Mouse (Mus musculus) lung, postnatal 10 days (tissue): Measurements from ENCODE around the gene Trmt44.

Experiments
- DNase-seq: peaks from one replicate; pipeline ENCODE4 v3.0.0; 2021

The Trmt44 gene

DNA sequence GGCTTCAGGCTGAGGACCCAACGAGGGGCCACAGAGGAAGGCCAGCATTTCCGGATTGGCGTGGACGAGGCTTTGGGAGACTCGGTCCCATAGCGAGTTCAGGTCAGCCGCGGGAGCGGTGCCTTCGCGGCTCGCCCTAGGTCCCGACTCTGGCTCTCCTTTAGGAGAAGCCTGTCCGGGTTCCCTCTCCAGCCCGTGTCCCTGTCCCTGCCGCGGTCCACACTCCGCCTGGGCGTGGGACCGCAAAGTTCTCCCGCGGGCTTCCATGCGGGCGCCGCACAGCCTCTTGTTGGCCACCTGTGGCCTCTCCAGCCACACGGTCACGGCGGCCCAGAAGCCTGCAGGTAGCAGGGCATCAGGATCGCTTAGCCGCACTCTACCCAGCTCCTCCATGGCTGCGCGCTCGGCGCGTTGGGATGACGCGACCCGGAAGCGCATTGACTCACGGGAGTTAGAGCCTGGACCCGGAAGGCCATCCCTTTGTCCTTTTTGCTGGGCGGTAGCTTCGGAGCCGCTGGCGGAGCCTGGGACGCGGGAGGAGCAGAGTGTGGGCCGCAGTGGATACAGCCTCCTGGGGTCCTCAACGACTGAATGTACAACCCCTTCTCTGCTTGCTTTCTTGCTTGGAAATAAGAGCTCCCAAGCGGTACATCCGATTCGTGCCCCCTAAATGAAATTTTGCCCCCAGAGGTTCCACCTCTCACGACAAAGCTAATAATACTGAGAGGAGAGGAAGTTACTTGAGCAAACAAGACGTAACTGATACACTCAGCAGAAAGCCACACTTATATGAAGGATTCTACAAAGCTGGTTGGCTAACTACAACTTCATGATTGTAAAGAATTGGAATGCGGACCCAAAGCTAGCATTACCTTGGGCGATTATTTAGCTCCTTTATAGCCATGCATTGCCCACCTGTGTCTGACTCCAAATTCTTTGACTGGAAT lies at the start of gene Trmt44:
Gene Trmt44, minus strand, starts transcription at position 418 of the 947 bp plus-strand sequence.
- DNase-seq: peak; percentile 95

DNA sequence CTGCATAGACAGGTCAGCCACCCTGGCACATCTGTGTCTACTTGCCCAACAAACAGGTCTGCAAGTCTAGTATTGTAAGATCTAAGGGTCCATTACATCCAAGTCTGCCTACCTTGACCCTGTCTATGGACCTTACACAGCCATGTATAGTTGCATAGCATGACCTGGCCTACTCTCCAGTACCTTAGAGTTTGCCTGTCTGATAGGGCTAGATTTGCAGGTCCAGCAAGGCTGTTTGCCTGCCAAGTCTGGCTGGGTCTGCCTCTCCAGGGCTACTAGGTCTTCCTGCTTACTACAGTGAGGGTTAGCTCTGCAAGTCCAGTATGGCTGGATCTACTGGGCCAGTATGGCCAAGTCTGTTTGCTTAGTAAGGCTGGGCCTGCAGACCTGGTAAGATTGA lies 49.0 kb upstream of the Trmt44 start:
- no peak for DNase-seq

DNA sequence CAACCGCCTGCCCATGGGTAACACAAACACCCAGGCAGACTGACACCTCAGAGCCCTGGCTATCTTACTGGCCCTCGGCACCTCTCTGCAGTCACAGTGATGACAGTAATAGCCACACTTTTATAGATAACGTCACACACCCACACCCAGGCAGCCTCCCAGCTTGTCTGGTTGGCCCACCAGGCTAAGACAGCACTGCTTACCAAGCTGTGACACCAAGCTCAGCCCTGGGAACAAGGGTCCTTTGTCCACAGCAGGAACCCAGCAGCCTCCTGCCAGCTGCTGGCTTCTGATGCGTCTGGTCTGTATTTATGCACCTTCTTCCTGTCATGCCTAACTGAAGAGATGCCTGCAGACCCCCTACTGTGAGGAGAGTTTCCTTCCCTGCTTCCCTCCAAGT lies 46.2 kb upstream of the Trmt44 start:
- DNase-seq: no peak

DNA sequence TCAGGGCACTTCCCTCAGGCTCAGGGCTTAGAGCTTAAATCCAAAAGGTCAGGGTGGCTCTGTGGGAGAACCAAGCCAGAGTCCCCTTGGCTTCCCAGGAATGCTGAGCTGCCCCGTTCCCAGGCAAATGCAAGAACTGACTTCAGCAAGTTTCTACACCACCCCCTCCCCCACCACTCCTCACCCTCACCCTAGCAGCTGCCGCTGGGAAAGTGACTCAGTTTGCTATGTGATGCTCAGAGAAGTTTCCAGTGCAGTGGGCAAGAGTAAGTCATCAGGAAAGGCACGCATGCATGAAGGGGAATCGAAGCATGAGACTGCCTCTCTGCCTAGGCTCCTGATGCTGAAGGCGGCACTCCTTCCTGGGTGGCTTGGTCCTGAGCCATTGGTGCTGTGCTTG lies 42.1 kb upstream of the Trmt44 start:
- DNase-seq: peak; percentile 43

DNA sequence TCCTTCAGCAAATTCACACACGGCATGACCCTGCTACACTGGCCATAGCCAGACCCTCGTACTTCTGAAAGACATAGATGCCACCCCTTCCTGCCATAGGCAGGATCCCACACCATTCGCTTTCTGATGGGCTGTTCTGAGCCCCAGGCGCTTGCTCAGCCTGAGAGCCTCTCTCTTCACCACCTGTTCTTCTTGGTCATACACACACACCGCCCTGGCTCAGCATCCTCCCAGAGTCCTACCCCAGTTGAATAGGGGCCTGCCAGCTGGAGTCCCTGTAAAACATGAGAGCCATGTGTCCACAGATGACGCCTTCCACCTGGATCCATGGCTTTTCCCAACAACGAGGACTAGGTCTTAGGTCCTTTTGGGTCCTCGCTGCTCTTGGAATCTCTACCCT lies 37.9 kb upstream of the Trmt44 start:
- no peak for DNase-seq

DNA sequence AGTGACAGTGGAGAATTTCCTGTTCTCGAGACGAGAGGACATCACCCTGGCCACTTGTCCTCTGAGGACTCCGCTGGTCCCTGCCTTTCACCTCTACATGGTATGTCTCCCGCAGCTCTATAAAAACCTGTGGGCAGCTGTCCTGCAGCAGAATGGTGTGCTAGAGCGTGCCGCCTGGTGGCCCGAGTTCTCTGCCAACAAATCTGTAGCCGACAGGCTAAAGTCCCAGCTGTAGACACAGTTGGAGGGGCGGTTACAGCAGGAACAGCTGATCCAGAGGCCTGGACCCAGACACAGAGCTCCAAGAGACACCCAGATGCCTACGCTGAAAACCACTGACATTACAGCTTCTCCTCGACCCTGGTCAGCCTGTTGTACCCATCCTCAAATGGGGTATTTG lies 37.0 kb upstream of the Trmt44 start:
- peak; percentile 49 for DNase-seq

DNA sequence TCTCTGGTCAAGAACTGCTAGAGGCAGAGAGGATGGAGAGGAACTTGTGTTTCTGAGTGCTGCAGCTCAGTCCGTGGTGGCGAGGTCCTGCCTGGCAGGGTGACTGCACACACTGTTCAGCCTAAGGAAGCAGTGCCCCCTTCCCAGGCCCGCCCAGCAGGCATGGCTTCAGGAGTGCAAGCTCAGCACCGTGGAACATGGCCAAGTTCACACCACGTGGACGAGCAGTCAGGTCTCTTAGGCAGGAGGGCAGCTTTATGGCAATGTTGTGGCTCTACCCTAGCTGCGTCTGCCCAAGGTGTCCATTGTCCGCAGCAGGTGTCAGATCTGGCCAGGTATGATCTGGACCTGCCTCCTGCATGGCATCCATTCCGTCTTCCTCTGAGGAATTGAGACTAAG lies 36.3 kb upstream of the Trmt44 start:
- no peak for DNase-seq

DNA sequence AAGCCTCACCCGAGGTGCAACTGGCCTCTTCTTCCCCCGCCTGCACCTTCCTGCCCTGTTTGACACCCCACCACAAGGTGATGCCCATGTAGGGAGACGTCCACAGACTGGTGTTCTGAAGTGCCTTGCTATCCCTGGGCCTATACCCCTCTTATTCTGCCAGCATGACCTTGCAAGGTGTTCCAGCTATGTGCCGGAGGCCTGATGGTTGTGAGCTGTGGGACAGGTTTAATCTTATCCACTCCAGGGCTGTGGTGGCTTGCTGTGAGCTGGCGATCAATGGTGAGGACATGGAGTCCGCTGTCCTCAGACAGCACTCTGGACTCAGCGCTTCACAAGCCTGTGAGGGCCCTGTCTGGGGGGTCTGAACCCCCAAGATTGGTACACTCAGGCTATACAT lies 35.5 kb upstream of the Trmt44 start:
- no peak for DNase-seq

DNA sequence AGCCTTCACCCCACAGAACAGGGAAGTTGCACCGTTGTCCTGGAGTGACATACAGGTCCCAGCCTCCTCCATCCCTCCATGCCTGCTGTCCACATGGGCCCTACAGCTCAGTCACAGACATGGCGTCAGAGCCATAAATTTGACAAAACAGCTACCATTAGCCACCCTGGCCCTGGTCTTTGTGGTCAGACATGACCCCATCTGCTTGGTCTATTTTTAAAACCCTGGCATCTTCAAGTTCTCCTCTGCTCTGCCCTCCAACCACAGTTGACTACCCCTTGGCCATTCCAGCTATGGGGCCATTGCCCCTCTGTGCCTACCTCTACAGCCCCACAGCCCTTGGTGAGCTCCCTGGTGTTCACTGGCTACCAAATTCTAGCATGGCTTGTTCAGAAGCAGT lies 35.1 kb upstream of the Trmt44 start:
- DNase-seq: no peak

DNA sequence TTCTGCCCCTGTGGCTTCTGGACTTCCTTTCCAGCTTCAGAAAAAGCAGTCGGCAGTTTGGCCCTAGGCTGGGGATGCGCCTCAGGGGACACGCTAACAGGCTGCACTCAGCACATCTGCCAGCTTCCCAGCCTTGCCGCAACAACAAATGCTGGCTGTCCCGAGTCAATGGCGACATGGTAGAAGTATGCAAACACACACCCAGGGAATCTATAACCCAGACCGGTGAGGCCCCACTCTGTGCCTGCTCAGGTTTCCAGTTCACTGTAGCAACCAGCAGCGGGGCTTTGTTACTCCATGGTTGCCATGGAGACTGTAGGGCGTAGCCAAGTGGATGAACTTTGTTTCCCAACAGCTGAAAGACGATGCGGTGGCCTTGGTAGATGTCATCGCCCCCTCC lies 34.5 kb upstream of the Trmt44 start:
- DNase-seq: peak; percentile 68

DNA sequence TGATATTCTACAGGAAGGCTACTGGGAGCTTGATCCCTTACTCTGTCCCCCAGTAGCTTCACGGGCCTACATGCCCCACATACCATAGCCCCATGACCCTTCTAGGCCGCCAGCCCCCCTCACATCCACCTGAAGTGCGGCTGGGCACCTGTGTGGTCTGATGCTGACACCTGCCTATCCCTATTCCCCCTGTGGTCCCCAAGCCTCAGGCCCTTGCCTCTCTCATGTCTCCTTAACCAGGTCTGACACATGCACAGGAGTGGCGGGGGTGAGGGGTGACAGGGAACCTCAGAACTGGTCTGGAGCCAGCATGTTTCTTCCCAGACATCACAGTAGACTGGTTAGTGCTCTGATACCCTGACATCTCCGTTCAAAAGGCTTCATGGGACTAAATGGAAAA lies 33.7 kb upstream of the Trmt44 start:
- DNase-seq: no peak

DNA sequence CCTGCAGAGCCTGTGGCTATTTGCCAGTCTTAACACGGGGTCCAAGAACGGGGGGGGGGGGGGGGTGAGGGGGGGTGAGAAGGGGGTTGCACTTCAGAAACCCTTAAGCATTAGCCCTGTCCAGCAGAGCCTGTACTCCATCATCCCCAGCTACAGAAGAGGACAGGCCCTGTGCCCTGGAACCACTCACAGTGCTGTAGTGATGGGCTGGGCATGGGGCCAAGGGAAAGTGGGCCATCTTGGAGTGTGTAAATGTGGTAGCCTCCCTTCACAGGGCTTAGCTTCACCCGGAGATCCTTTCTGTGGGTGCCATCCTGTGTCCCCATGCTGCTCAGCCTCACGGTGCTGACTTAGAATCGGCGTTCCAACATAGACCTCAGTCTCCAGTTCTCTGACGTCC lies 32.9 kb upstream of the Trmt44 start:
- DNase-seq: peak; percentile 62

DNA sequence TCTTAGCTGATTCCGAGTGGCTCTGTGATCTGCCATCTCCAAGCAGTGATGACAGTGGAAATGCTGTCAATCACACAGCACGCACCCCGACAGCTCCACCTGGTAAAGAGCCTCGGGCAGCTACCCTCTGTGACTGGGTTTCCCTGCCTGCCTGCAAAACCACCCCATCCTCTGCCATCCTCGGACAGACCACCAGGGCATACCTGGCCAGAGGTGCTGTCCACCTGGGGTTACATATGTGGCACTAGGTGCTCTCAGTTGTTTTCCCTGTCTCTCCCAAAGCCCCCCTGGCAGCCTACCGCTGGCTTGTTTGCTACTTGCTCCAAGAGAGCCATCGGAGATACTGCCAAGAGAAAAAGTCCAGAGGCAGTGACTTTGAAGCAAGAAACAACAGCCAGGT lies 31.9 kb upstream of the Trmt44 start:
- no peak for DNase-seq

DNA sequence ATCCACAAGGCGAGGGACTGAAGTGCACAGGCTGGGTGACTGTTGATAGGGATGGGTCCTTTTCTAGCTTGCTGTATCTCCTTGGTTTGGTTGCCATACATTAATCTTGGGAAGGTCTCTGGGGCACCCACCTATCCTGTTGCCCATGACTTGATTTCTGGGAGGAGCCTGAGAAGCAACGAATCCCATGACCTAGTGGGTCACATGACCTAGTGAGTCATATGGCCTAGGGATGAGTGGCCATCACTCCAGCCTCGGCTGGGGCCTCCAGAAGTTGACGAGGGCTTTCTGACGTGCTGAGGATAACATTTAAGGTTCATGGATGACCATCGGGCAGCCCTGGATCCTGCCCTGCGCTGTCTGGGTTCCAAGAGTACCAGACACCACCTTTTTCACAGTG lies 30.5 kb upstream of the Trmt44 start:
- no peak for DNase-seq

DNA sequence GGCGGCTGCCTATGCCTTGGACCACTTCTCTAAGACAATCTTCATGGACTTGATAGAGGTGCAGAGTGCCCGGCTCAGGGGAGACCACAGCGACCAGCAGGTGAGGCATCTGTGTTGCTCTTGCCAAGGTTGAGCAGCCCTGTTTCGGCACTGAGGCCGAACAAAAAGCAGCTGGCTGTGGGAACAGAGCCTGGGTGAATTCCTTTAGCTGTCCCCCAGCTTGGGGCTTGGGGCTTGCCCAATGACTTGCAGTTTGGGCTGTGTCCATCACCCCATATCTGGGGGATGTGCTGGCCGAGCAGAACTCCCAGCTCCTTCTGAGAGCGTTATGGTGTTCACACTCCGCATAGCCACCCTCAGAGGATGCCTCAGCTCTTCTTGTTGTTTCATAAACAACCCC lies 26.7 kb upstream of the Trmt44 start:
- DNase-seq: no peak

DNA sequence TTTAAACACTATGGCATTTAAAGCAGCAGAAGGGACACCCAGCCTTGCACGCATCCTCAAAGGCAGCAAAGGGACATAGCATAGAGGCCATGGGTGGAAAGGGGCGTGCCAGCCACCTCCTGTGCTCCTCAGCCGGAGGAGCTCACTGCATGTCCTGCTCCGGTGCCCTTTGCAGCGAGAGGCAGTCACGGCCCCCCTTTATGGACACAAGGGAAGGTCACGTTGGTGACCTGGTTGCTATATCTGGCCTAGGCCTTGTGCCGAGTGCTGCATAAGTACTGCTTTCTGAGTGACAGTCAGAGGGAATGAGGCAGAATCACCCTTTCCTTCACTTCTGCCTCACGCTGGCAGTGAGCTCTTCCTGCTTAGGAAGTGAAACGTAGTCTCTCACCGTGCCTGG lies 25.4 kb upstream of the Trmt44 start:
- no peak for DNase-seq

DNA sequence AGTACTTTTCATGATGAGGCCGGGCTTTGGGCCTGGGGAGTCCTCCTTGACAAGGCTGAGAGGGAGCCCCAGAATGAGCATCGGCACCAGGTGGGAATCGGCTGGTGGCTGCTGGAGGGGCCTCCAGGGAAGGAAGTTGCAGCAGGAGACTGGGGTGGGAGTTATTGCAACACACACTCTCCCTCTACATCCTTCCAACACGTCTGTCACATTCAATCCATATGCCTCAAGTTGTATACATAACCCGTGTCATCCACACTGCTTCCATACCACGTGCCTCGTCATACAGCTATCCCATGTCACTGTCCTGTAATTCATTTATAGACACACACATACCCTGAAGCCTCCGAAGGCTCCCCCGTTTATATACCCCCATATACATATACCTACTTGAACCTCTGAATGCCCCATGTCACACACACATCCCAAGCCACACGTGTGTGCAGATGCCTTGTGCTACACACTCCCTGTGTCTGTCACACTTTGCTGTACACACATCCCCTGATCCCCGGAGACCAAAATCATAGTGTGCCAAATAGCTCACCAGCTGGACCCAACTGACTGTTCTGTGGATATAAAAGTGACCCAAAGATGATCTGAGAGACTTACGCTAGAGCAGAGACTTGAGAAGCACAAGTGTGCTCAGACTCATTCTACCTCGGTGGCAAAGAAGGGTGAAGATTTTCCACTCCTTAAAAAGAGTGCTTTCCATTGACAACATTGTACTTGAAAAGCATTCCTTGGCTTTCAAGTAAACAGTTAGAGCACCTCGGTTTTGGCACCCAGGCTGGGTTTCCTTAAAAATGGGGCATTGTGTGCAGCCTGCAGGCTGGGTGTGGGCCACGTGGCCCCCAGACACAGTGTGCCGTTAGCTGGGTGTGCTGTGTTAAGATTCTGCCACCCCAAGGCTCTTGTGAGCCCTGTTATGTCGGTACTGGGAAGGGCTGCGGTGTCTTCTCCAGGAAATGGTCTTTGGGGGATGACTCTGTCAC lies 21.6 kb upstream of the Trmt44 start:
- DNase-seq: peak; percentile 55

DNA sequence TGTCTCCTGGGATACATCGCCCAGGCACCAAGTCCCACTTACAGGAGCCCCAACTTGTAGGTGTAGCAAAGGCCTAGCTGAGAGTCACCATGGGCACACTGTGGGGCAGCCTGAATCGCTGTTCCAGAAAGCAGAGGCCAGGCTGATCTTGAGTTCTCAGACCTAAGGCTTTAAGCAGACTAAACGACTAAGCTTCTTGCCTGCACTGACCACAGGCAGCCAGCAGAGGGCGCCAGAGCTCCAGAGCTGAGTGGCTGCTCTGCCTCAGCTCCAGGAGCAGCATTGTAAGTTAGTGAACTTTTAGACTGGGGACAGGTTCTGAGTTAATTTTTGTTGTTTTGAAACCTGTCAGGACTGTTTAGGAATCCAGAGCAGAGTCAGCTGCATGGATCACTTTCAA lies 20.8 kb upstream of the Trmt44 start:
- peak; percentile 81 for DNase-seq

DNA sequence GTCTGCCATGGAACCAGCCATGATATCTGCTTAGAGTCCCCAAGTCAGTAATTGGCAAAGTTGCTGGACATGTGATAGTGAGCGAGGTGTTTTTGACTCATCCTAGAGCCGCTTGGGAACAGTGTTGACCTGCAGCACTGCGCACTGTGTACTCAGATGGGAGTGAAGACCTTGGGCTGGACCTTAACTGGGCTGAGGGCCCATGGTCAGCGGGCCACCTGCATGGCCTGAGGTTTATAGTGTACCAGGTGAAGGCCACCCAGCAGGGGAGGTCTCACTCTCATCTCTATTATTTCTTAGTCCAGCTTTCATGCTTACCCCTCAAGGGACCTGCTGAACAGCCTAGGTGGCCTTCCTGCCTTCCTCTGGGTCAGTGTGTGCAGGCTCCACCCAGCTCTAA lies 19.9 kb upstream of the Trmt44 start:
- no peak for DNase-seq

DNA sequence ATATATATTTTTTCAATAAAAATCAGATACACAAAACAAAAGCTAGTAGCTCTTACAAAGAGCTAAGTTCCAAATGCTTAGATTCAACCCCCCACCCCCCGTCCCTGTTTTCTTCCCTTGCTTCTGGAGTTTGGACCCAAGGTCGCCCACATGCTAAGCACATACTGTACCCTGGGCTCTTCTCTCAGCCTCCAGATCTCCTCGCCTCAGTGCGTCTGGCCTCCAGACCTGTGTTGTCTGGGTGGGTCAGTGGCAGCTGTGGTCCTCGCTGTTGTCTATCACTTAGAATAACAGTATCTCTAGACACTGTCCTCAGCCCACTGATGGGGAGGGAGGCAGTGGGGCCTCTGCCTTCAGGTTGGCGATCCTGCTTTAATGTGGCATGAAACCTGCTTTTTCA lies 18.4 kb upstream of the Trmt44 start:
- DNase-seq: no peak

DNA sequence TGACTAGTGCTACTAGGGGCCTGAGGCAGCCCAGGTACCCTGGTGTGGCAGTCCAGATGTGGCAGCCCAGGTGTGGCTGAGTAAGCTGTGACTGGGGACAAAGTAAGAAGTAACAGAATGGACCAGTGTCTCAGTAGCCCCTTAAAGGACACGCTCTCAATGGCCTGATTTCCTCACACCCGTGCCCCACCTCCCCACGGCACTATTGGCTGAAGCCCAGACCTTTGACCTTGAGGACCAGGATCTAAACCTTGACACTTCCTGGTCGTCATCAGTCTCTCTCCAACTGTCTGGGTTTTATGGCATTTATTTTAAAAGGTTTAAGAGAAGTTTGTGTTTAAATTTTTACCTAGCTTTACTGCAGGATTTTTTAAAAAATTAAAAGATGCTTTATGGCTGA lies 18.0 kb upstream of the Trmt44 start:
- no peak for DNase-seq

DNA sequence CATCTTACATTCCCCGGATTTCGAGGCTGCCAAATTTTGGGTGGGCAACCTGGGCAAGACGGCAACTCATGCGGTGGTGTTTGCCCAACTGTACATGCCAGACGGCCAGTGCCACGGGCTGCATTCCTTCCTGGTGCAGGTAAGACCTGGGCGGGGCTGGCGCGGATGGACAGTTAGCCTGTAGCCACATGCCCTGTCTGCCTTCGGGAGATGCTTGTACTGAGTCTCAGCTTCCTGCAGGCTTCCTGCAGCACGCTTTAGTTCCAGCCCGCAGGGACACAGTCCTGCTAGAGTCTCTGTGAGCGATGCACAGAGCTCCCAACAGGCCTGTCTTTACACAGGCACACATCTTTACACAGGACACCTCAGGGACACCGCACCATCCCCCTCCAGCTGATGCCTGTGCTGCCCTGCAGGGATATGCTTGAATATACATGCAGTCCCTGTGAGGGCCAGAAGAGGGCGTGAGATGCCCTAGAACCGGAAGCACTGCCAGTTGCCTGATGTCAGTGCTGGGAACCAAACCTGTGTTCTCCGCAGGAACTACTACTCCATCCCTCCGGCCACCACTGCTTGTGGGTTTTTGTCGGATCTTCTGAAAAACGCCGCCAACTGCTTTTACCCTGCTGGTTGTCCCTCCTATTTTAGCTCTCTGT lies 17.3 kb upstream of the Trmt44 start:
- no peak for DNase-seq

DNA sequence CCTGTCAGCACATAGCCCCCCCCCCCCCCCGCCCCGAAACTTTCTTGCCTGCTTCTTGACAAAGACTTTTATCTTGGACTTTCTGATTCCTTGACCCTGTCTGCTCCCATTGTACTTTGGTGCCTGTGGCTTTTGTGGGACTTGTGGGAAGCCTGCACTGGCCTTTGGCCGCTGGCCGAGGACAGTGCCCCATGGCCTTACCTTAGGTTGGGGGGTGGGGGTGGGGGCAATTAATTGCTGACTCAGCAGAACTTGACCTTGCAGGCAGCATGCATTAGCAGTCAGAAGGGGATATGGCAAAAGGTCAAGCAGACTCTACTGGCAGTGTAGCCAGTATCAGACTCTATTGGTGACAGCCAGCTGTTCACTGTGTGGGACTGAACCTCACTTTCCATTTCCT lies 16.6 kb upstream of the Trmt44 start:
- DNase-seq: no peak
